Mouse (Mus musculus) kidney, adult 2 months (tissue): Measurements from ENCODE around the gene Cacfd1.

ENCODE experiments used
- CTCF ChIP-seq: fragments of 200-500 bp; conservative IDR thresholded peaks from 2 replicates; pipeline ENCODE4 v1.5.1; 2011; ENCODE audit warnings: low read depth, mild to moderate bottlenecking, control low read depth, low read length, moderate library complexity, mixed read lengths; ENCODE audit not compliant: insufficient read depth, insufficient read length
- POLR2A ChIP-seq: fragments of 200-500 bp; IDR thresholded peaks from one replicate; pipeline ENCODE4 v1.6.1; 2011; ENCODE audit warnings: low read depth, low read length, control low read depth

GRCm38 (mm10) chr2:26984640-26985039 lies 25.1 kb upstream of the Cacfd1 start:
- TF ChIP-seq POLR2A, result no peak
- no peak for TF ChIP-seq CTCF
